8 mouse cellular contexts compared by ENCODE assay signal in genomic region chr11:29130385-29131355, GRCm38 (mm10). TPM values are rescaled to one million over a fixed set of nuclear protein-coding genes. Genes with fewer than 3 reads are reported as not detected.
A peak's percentile ranks its signal among the peaks of the same experiment; 100 is the strongest.
DNase-seq lines count a peak whose midpoint lies in the region; ATAC-seq lines count a peak whose summit lies in the region.

Pnpt1 (plus strand) TSS chr11:29130744.

- no peaks in the 10 kb centered on the region for H3K27me3 ChIP-seq in heart, embryonic 13.5 days (replicated peaks)
- no peaks in the 10 kb centered on the region for H3K27me3 ChIP-seq in liver, embryonic 12.5 days (replicated peaks)
- no peaks in the 10 kb centered on the region for H3K27me3 ChIP-seq in stomach, embryonic 15.5 days (replicated peaks)

- 5% methylated on average over 50 of the region's 50 CpGs for WGBS in heart, embryonic 13.5 days
- 3% methylated on average over 50 of the region's 50 CpGs for WGBS in liver, embryonic 12.5 days (ENCODE audit: insufficient replicate concordance)
- 2% methylated on average over 50 of the region's 50 CpGs for WGBS in stomach, embryonic 15.5 days

- DNase-seq in CD4-positive, CD25-positive, alpha-beta regulatory T cell, adult 2 months (ENCODE audit: low read depth, low spot score) = peak; percentile 95
- peak; percentile 25 for DNase-seq in fat pad, adult 2 months (ENCODE audit: extremely low read depth, low read depth, low spot score)
- DNase-seq in kidney, postnatal 10 days = peak; percentile 95
- DNase-seq in natural killer cell, adult 2 months (ENCODE audit: low spot score in 2 of 2) = peak; percentile 78 to 82

- peak; percentile 98 for ATAC-seq in heart, embryonic 13.5 days (ENCODE audit: extremely low read depth, insufficient number of reproducible peaks, low FRiP score, low TSS enrichment)
- ATAC-seq in liver, embryonic 12.5 days = peak; percentile 100
- ATAC-seq in stomach, embryonic 15.5 days (ENCODE audit: insufficient read depth, low FRiP score, low read depth) = peak; percentile 100

- peak within 1 kb of the TSS; percentile 80 for H3K4me3 ChIP-seq in brown adipose tissue, adult 24 weeks (ENCODE audit: insufficient read depth, low read depth, low read length)
- H3K4me3 ChIP-seq in heart, embryonic 13.5 days = peak within 1 kb of the TSS; percentile 86
- H3K4me3 ChIP-seq in liver, embryonic 12.5 days = peak within 1 kb of the TSS; percentile 84
- peak within 1 kb of the TSS; percentile 84 for H3K4me3 ChIP-seq in stomach, embryonic 15.5 days (replicated peaks)

- H3K4me1 ChIP-seq in brown adipose tissue, adult 24 weeks (ENCODE audit: control insufficient read depth, insufficient read depth, insufficient read length, low read length) = no peaks in the 10 kb centered on the region
- H3K4me1 ChIP-seq in heart, embryonic 13.5 days = peaks cover 9% of the 10 kb centered on the region
- H3K4me1 ChIP-seq in liver, embryonic 12.5 days = peaks cover 13% of the 10 kb centered on the region; the same call in 1 of the 2 replicates
- H3K4me1 ChIP-seq in stomach, embryonic 15.5 days = no peaks in the 10 kb centered on the region

- H3K36me3 ChIP-seq in heart, embryonic 13.5 days = peaks cover 20% of the 10 kb centered on the region
- H3K36me3 ChIP-seq in liver, embryonic 12.5 days = peaks cover 19% of the 10 kb centered on the region
- peaks cover 8% of the 10 kb centered on the region for H3K36me3 ChIP-seq in stomach, embryonic 15.5 days

- peak within 1 kb of the TSS; percentile 91 for H3K9ac ChIP-seq in heart, embryonic 13.5 days
- peak within 1 kb of the TSS; percentile 83 for H3K9ac ChIP-seq in liver, embryonic 12.5 days
- peak within 1 kb of the TSS; percentile 77 for H3K9ac ChIP-seq in stomach, embryonic 15.5 days

- peak within 1 kb of the TSS; percentile 87 for H3K4me2 ChIP-seq in heart, embryonic 13.5 days
- H3K4me2 ChIP-seq in liver, embryonic 12.5 days = peak within 1 kb of the TSS; percentile 82
- H3K4me2 ChIP-seq in stomach, embryonic 15.5 days = peak within 1 kb of the TSS; percentile 57

- no peaks in the 10 kb centered on the region for H3K9me3 ChIP-seq in heart, embryonic 13.5 days
- no peaks in the 10 kb centered on the region for H3K9me3 ChIP-seq in liver, embryonic 12.5 days (replicated peaks)
- no peaks in the 10 kb centered on the region for H3K9me3 ChIP-seq in stomach, embryonic 15.5 days

- H3K27ac ChIP-seq in brown adipose tissue, adult 24 weeks (replicated peaks; ENCODE audit: low read depth, low read length) = no peak within 1 kb of the TSS
- H3K27ac ChIP-seq in heart, embryonic 13.5 days (replicated peaks) = peak within 1 kb of the TSS; percentile 72
- peak within 1 kb of the TSS; percentile 59 for H3K27ac ChIP-seq in liver, embryonic 12.5 days
- peak within 1 kb of the TSS; percentile 74 for H3K27ac ChIP-seq in stomach, embryonic 15.5 days

RNA-seq across cellular contexts. Expression of gene Pnpt1, which starts in this region (rescaled TPM):
- 37.5 and 45.9 TPM in 2 replicates for polyA plus RNA-seq in brown adipose tissue, adult 24 weeks (2012; ENCODE audit: insufficient read depth, insufficient read length, missing spikeins)
- polyA plus RNA-seq in heart, embryonic 13.5 days (2015; fragmentation: Nextera tagmentation; extraction: Ambion mirVana) = 34.8 and 38.6 TPM in 2 replicates
- polyA plus RNA-seq in liver, embryonic 12.5 days (2016; fragmentation: Nextera tagmentation; extraction: Ambion mirVana) = 43.9 and 44.5 TPM in 2 replicates
- 37.2 and 41.6 TPM in 2 replicates for polyA plus RNA-seq in stomach, embryonic 15.5 days (2015; fragmentation: Nextera tagmentation; extraction: Ambion mirVana)

Comparison
In these comparisons a context has a peak if more than half of its experiments do, and no peak if none do; other contexts are left out.
1. DNase-seq: peak in every context shown above with its lines; median percentile 95 in CD4-positive, CD25-positive, alpha-beta regulatory T cell, adult 2 months; 95 in kidney, postnatal 10 days; 80 in natural killer cell, adult 2 months; 25 in fat pad, adult 2 months.